Mouse (Mus musculus) CH12.LX (cell line): ENCODE measurements around the gene Padi3. TPM values are rescaled to one million over a fixed set of nuclear protein-coding genes. Genes with fewer than 3 reads are reported as not detected.

Experiments
- DNase-seq: peaks from one replicate; pipeline ENCODE4 v3.0.0-alpha.2; 2013; ENCODE audit errors: extremely low read depth
- H3K27ac ChIP-seq: 2 replicates; pipeline ENCODE4 v1.5.1; 2012; ENCODE audit warnings: low read depth, mild to moderate bottlenecking, control low read depth, moderate library complexity; ENCODE audit not compliant: insufficient read depth
- H3K27me3 ChIP-seq: replicated peaks from 2 replicates; pipeline ENCODE3; 2012; ENCODE audit warnings: inconsistent platforms
- H3K36me3 ChIP-seq, 2 experiments: replicated peaks in 1 of 2; 2 replicates each; pipeline versions ENCODE3 to v1.6.1; 2012; ENCODE audit warnings: inconsistent platforms in 1 of 2, low read length in 1 of 2, mild to moderate bottlenecking in 1 of 2, mixed read lengths in 1 of 2, moderate library complexity in 1 of 2; ENCODE audit not compliant: control insufficient read depth in 1 of 2, insufficient read depth in 1 of 2
- H3K4me1 ChIP-seq, 2 experiments: 2 replicates each; pipeline ENCODE4 v1.6.1; 2012; ENCODE audit warnings: inconsistent platforms in 1 of 2, moderate library complexity in 1 of 2; ENCODE audit not compliant: insufficient read depth in 2 of 2, control insufficient read depth in 1 of 2
- H3K4me2 ChIP-seq: 2 replicates; pipeline ENCODE4 v1.6.1; 2012; ENCODE audit warnings: low read depth, mild to moderate bottlenecking, control low read depth; ENCODE audit not compliant: poor library complexity, insufficient read depth, severe bottlenecking
- H3K4me3 ChIP-seq, 3 experiments: fragments of 150-350 bp in 1 of 3; sonication (generic) in 1 of 3; replicated peaks in 1 of 3; 2 replicates each; pipeline versions ENCODE3 to v1.5.1; 2011 to 2012; ENCODE audit warnings: low read depth in 2 of 3, low read length in 2 of 3, mild to moderate bottlenecking in 2 of 3, moderate library complexity in 2 of 3, control low read depth in 1 of 3, improper control_type of control experiment in 1 of 3, inconsistent platforms in 1 of 3, mixed read lengths in 1 of 3; ENCODE audit not compliant: poor library complexity in 1 of 3
- H3K79me2 ChIP-seq: replicated peaks from 2 replicates; pipeline ENCODE4 v1.6.1; 2012; ENCODE audit warnings: mild to moderate bottlenecking, moderate library complexity; ENCODE audit not compliant: control insufficient read depth, poor library complexity, insufficient read depth, severe bottlenecking; ENCODE audit errors: extremely low read depth
- H3K9ac ChIP-seq: 2 replicates; pipeline ENCODE4 v1.6.1; 2012; ENCODE audit warnings: low read depth, mild to moderate bottlenecking, control low read depth, moderate library complexity; ENCODE audit not compliant: insufficient read depth
- H3K9me3 ChIP-seq: replicated peaks from 2 replicates; pipeline ENCODE3; 2012; ENCODE audit warnings: low read length, inconsistent platforms, mixed read lengths
- CHD1 ChIP-seq: IDR thresholded peaks from 2 replicates; pipeline ENCODE4 v1.6.1; 2012; ENCODE audit warnings: low read depth, low read length, improper control_type of control experiment, inconsistent platforms
- CHD2 ChIP-seq: IDR thresholded peaks from 2 replicates; pipeline ENCODE4 v1.6.1; 2011; ENCODE audit warnings: low read length, improper control_type of control experiment
- ELF1 ChIP-seq: IDR thresholded peaks from 2 replicates; pipeline ENCODE4 v1.6.1; 2014; ENCODE audit warnings: low read depth, mild to moderate bottlenecking, inconsistent platforms, low read length, improper control_type of control experiment
- ETS1 ChIP-seq: conservative IDR thresholded peaks from 2 replicates; pipeline ENCODE4 v1.6.1; 2012; ENCODE audit warnings: low read depth, mild to moderate bottlenecking, inconsistent platforms, low read length, improper control_type of control experiment, moderate library complexity
- HCFC1 ChIP-seq: IDR thresholded peaks from 2 replicates; pipeline ENCODE4 v1.6.1; 2012; ENCODE audit warnings: low read depth, mild to moderate bottlenecking, inconsistent platforms, low read length, improper control_type of control experiment
- IRF4 ChIP-seq: IDR thresholded peaks from 2 replicates; pipeline ENCODE4 v1.6.1; 2014; ENCODE audit warnings: low read depth, mild to moderate bottlenecking, inconsistent platforms, low read length, improper control_type of control experiment
- KAT2A ChIP-seq: IDR thresholded peaks from 2 replicates; pipeline ENCODE4 v1.6.1; 2012; ENCODE audit warnings: low read length, improper control_type of control experiment, inconsistent platforms; ENCODE audit not compliant: insufficient replicate concordance
- MAFK ChIP-seq: IDR thresholded peaks from 2 replicates; pipeline ENCODE4 v1.6.1; 2011; ENCODE audit warnings: low read length, improper control_type of control experiment; ENCODE audit not compliant: insufficient replicate concordance
- MAX ChIP-seq: IDR thresholded peaks from 2 replicates; pipeline ENCODE4 v1.6.1; 2011; ENCODE audit warnings: low read length, improper control_type of control experiment
- MAZ ChIP-seq: IDR thresholded peaks from 2 replicates; pipeline ENCODE4 v1.6.1; 2012; ENCODE audit warnings: low read depth, mild to moderate bottlenecking, inconsistent platforms, low read length, improper control_type of control experiment, moderate library complexity
- NELFE ChIP-seq: IDR thresholded peaks from 2 replicates; pipeline ENCODE4 v1.6.1; 2011; ENCODE audit warnings: low read depth, low read length, improper control_type of control experiment
- PAX5 ChIP-seq: IDR thresholded peaks from 2 replicates; pipeline ENCODE4 v1.6.1; 2012; ENCODE audit warnings: low read length, inconsistent platforms, mixed read lengths
- POLR2AphosphoS2 ChIP-seq: IDR thresholded peaks from 2 replicates; pipeline ENCODE4 v1.6.1; 2011; ENCODE audit warnings: low read depth, low read length, improper control_type of control experiment
- TBP ChIP-seq: conservative IDR thresholded peaks from 2 replicates; pipeline ENCODE4 v1.6.1; 2011; ENCODE audit warnings: low read depth, low read length, improper control_type of control experiment
- USF1 ChIP-seq: IDR thresholded peaks from 2 replicates; pipeline ENCODE4 v1.6.1; 2014; ENCODE audit warnings: low read depth, mild to moderate bottlenecking, inconsistent platforms, low read length, improper control_type of control experiment
- USF2 ChIP-seq: conservative IDR thresholded peaks from 2 replicates; pipeline ENCODE4 v1.6.1; 2011; ENCODE audit warnings: low read depth, low read length, improper control_type of control experiment
- ZC3H11A ChIP-seq: IDR thresholded peaks from 2 replicates; pipeline ENCODE4 v1.6.1; 2012; ENCODE audit warnings: low read depth, mild to moderate bottlenecking, inconsistent platforms, low read length, improper control_type of control experiment
- ZKSCAN1 ChIP-seq: IDR thresholded peaks from 2 replicates; pipeline ENCODE4 v1.6.1; 2012; ENCODE audit warnings: low read depth, inconsistent platforms, low read length, improper control_type of control experiment, borderline replicate concordance
- ZMIZ1 ChIP-seq: IDR thresholded peaks from 2 replicates; pipeline ENCODE4 v1.6.1; 2012; ENCODE audit warnings: low read depth, mild to moderate bottlenecking, inconsistent platforms, low read length, improper control_type of control experiment
- dilution Hi-C: fragments of 300-500 bp; cut with MboI; formaldehyde crosslinking; loops from 2 replicates; pipeline ENCODE4 v1.14.3; 2020; ENCODE audit warnings: low sequenced_read_pairs; ENCODE audit not compliant: extremely low pct_unique_long_range_greater_than_20kb, extremely low pct_ligation_motif_present
- in situ Hi-C: fragments of 300-500 bp; cut with MboI; formaldehyde crosslinking; loops from 3 replicates; pipeline ENCODE4 v1.14.3; 2019; ENCODE audit warnings: low sequenced_read_pairs, low pct_ligation_motif_present, low pct_unique_long_range_greater_than_20kb, mixed read lengths
- polyA plus RNA-seq: library from polyadenylated mRNA; unstranded; fragments of >175 nt; gene quantifications from 2 replicates; pipeline ENCODE4 v1.2.1, GENCODE M21; 2012; ENCODE audit warnings: low read depth; ENCODE audit not compliant: insufficient read length
- total RNA-seq, 2 experiments: library from RNA; depleted of rRNA; stranded (reverse); fragments of 300-350 nt in 1 of 2; fragments of >200 nt in 1 of 2; gene quantifications; 2 replicates each; pipeline ENCODE4 v1.2.3; 2012 to 2014

Padi3 gene
- total and polyA plus RNA-seq, 3 experiments, result 0.10 to 0.17 (median 0.11) TPM

DNA sequence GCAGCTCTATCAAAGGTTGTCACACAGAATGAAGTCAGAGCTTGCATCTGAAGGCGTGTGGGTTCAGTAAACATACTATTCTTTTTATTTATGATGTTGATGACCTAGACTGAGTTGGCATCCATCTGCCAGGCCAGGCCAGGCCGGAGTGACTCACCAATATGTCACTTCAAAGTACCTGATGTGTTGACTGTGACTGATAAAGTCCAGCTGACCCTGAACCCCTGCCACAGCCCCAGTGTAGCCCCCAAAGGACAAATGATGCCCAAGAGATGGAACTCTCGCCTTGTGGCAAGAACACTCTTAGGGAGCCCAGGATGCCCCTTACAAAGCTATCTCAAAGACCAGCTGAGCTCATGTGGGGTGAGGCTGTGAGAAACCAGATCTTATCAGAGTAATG lies 54.6 kb downstream of the Padi3 start:
- Histone ChIP-seq H3K79me2 (no peaks in the 10 kb centered on the region), H3K4me2 (no peak overlapping the region), H3K4me3 (no peak overlapping the region), H3K4me1 (peaks cover 6% of the 10 kb centered on the region in 2 experiments), H3K36me3 (no peaks in the 10 kb centered on the region), H3K27ac (no peak overlapping the region), H3K9me3 (no peaks in the 10 kb centered on the region), H3K9ac (no peak overlapping the region), H3K27me3 (peaks cover 81% of the 10 kb centered on the region)
- TF ChIP-seq CHD2, result no peak
- TF ChIP-seq MAX, result no peak
- no peak for TF ChIP-seq IRF4
- no peak for TF ChIP-seq KAT2A
- no peak for TF ChIP-seq USF1
- no peak for TF ChIP-seq MAZ
- no peak for TF ChIP-seq HCFC1
- TF ChIP-seq ZMIZ1, result no peak
- TF ChIP-seq PAX5, result no peak
- no peak for TF ChIP-seq ZC3H11A
- no peak for TF ChIP-seq USF2
- no peak for TF ChIP-seq ETS1
- TF ChIP-seq TBP, result no peak
- no peak for TF ChIP-seq POLR2AphosphoS2
- TF ChIP-seq ELF1, result no peak
- in situ Hi-C loops, result no loop called here
- no peak for DNase-seq
- dilution Hi-C loops, result no loop called here

DNA sequence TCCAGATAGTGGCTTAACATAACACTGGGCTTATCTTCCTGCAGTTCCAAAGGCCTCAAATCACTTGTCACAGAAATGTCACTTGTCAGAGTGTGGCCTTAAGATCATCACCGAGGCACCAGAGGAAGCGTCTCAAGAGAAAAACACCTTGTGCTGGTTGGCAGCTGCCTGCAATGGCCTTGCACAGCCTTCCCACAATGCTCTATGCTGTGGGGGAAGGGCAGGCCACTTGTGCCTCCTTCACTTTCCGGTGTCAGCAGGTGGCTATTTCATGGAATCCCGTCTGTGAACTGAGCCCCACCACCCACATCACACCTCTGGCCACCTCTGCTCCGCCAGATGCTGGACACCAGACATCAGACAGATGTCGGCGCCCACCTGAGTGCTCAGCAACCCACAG lies 57.1 kb downstream of the Padi3 start:
- dilution Hi-C loops, result no loop called here
- DNase-seq, result no peak
- Histone ChIP-seq H3K27ac (no peak overlapping the region), H3K4me1 (peaks cover 6% of the 10 kb centered on the region in 2 experiments), H3K4me2 (no peak overlapping the region), H3K36me3 (no peaks in the 10 kb centered on the region), H3K9me3 (no peaks in the 10 kb centered on the region), H3K9ac (no peak overlapping the region), H3K4me3 (no peak overlapping the region), H3K79me2 (no peaks in the 10 kb centered on the region), H3K27me3 (peaks cover 81% of the 10 kb centered on the region)
- TF ChIP-seq PAX5 (no peak), MAFK (no peak), CHD1 (no peak), CHD2 (no peak), NELFE (no peak), ZKSCAN1 (no peak)
- in situ Hi-C loops, result no loop called here
